Mouse (Mus musculus): Measurements from ENCODE around the gene Adora2a.

GRCm38 (mm10) chr10:75299785-75300418, 16.8 kb upstream of the Adora2a start:
- TF ChIP-seq POLR2A (IDR thresholded peaks at IDR 0.05; ENCODE audit: borderline replicate concordance, extremely low read depth, insufficient read depth, insufficient read length, poor library complexity, severe bottlenecking) (no peak), CTCF (IDR thresholded peaks at IDR 0.05; ENCODE audit: borderline replicate concordance, extremely low read depth, insufficient read depth, insufficient read length) (no peak)
